Mouse (Mus musculus): ENCODE measurements at regions not wholly inside any gene's neighbourhood (a gene's known extent, or its start where the extent isn't known, plus 50 kb on each side); places are given as distances from the start of the nearest gene placed in this dataset.
"Not testable (repeated sequence)": the region's sequence is repeated elsewhere in the genome, so short reads cannot be mapped to it uniquely, and the experiment has no call there.

DNA sequence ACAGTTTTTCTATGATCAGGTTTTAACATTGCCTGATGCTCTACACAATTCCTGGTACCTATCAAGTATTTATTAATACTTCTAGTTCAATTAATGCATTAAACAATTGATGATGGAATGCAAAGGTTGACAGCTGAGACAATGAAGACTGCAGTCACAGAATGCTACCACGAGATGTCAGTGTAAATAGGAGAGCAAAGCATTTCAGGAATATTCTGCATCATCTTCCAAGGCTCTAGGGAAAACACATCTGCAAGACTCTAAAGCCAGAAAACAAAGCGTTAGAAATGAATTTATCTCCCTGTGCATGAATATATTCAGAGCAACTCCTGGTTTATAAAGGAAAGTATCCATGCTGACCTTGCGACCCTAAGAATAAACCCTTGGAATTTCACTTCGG, 210.6 kb downstream of the Trib2 start:
- Histone ChIP-seq H3K4me1 (ENCODE audit: control insufficient read depth, insufficient read depth, low read length) (no peaks in the 10 kb centered on the region), H3K79me2 (ENCODE audit: control insufficient read depth, insufficient read depth, low read length) (no peaks in the 10 kb centered on the region), H3K27me3 (ENCODE audit: control insufficient read depth, insufficient read depth, low read length) (no peaks in the 10 kb centered on the region), H3K9ac (ENCODE audit: low read depth, low read length) (no peak overlapping the region), H3K36me3 (ENCODE audit: control insufficient read depth, insufficient read depth, low read length) (no peaks in the 10 kb centered on the region), H3K27ac (replicated peaks; ENCODE audit: insufficient read depth, low read depth, low read length) (no peak overlapping the region), H3K4me3 (ENCODE audit: insufficient read depth, low read depth, low read length) (no peak overlapping the region)
- WGBS = 61% methylated on average over 4 of the region's 4 CpGs
- TF ChIP-seq CTCF (IDR thresholded peaks at IDR 0.05; ENCODE audit: low read depth, low read length) (peak; percentile 56), POLR2A (IDR thresholded peaks at IDR 0.05; ENCODE audit: extremely low read depth, insufficient read depth, low read length) (no peak)
- DNase-seq (ENCODE audit: extremely low read depth, low read depth, low spot score) = peak; percentile 20

DNA sequence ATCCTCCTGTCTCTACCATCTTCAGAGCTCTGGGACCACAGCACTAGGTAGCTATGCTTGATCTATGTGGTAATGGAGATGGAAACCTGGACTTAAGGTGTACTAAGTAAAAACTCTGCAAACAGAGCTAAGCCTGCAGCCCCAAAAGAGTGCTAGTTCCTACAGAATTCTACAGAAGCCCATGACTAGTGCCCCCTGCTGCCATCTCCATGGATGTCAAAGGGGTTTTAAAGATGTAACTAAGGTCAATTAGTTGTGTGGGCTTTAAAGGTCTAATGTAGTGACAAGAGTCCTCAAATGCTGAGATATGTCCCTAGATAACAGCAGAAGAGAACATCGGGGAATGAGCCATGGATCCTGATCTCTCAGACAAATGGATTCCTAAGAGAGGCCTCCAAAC, 212.1 kb downstream of the Trib2 start:
- Histone ChIP-seq H3K27ac (replicated peaks; ENCODE audit: insufficient read depth, low read depth, low read length) (no peak overlapping the region), H3K9ac (ENCODE audit: low read depth, low read length) (no peak overlapping the region), H3K79me2 (ENCODE audit: control insufficient read depth, insufficient read depth, low read length) (no peaks in the 10 kb centered on the region), H3K4me1 (ENCODE audit: control insufficient read depth, insufficient read depth, low read length) (no peaks in the 10 kb centered on the region), H3K27me3 (ENCODE audit: control insufficient read depth, insufficient read depth, low read length) (no peaks in the 10 kb centered on the region), H3K36me3 (ENCODE audit: control insufficient read depth, insufficient read depth, low read length) (no peaks in the 10 kb centered on the region), H3K4me3 (ENCODE audit: insufficient read depth, low read depth, low read length) (no peak overlapping the region)
- DNase-seq (ENCODE audit: extremely low read depth, low read depth, low spot score) = no peak
- TF ChIP-seq POLR2A (IDR thresholded peaks at IDR 0.05; ENCODE audit: extremely low read depth, insufficient read depth, low read length) (no peak), CTCF (IDR thresholded peaks at IDR 0.05; ENCODE audit: low read depth, low read length) (no peak)
- 84% methylated on average over 1 of the region's 1 CpGs for WGBS

DNA sequence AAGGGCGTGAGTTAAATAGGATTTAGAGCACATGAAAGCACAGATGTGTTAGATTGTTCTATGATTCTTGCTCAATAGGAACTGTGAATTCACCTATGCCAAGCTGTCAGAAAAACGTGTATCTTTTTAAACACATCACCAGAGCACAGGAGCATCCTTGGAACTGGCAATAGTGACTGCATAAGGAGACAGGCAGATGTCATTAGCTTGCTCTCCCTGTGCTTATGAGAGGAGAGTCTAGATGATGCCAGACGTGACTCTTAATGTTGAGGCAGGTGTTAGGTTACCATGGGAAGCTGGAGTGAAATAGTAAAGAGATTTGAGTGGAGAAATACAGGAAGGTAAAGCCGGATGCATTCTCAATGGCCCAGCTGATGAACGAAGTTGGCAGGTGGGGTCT, 212.8 kb downstream of the Trib2 start:
- 81% methylated on average over 5 of the region's 5 CpGs for whole genome bisulfite sequencing

DNA sequence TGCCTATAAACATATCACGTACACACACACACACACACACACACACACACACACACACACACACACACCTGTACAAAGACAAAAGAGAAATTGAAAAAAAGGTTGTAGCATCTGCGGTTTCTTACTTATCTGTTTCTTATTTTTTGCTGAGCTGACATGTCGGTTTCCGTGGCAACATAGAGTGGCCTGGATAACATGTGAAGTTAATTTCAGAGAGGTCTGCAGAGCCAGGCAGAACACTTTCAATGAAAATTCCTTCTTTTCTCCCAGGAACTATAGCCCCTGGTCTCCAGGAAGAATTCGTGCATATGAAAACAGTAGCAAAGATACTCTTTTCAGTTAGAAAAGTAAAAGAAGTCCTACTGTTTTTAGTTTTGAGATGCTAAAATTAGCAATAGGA, 213.4 kb downstream of the Trib2 start:
- Histone ChIP-seq H3K9ac (ENCODE audit: low read depth, low read length) (no peak overlapping the region), H3K27me3 (ENCODE audit: control insufficient read depth, insufficient read depth, low read length) (no peaks in the 10 kb centered on the region), H3K4me1 (ENCODE audit: control insufficient read depth, insufficient read depth, low read length) (no peaks in the 10 kb centered on the region), H3K36me3 (ENCODE audit: control insufficient read depth, insufficient read depth, low read length) (no peaks in the 10 kb centered on the region), H3K27ac (replicated peaks; ENCODE audit: insufficient read depth, low read depth, low read length) (no peak overlapping the region), H3K79me2 (ENCODE audit: control insufficient read depth, insufficient read depth, low read length) (no peaks in the 10 kb centered on the region), H3K4me3 (ENCODE audit: insufficient read depth, low read depth, low read length) (no peak overlapping the region)
- WGBS = 88% methylated on average over 5 of the region's 5 CpGs
- DNase-seq (ENCODE audit: extremely low read depth, low read depth, low spot score) = no peak
- TF ChIP-seq POLR2A (IDR thresholded peaks at IDR 0.05; ENCODE audit: extremely low read depth, insufficient read depth, low read length) (no peak), CTCF (IDR thresholded peaks at IDR 0.05; ENCODE audit: low read depth, low read length) (no peak)

More for the DNA sequence above, 212.8 kb downstream of the Trib2 start:
- TF ChIP-seq CTCF (IDR thresholded peaks at IDR 0.05; ENCODE audit: low read depth, low read length) (no peak), POLR2A (IDR thresholded peaks at IDR 0.05; ENCODE audit: extremely low read depth, insufficient read depth, low read length) (no peak)
- DNase-seq (ENCODE audit: extremely low read depth, low read depth, low spot score) = no peak
- H3K27ac ChIP-seq (replicated peaks; ENCODE audit: insufficient read depth, low read depth, low read length) = no peak overlapping the region
- no peaks in the 10 kb centered on the region for H3K4me1 ChIP-seq (ENCODE audit: control insufficient read depth, insufficient read depth, low read length)
- no peaks in the 10 kb centered on the region for H3K27me3 ChIP-seq (ENCODE audit: control insufficient read depth, insufficient read depth, low read length)
- no peaks in the 10 kb centered on the region for H3K79me2 ChIP-seq (ENCODE audit: control insufficient read depth, insufficient read depth, low read length)
- no peaks in the 10 kb centered on the region for H3K36me3 ChIP-seq (ENCODE audit: control insufficient read depth, insufficient read depth, low read length)
- H3K9ac ChIP-seq (ENCODE audit: low read depth, low read length) = no peak overlapping the region
- H3K4me3 ChIP-seq (ENCODE audit: insufficient read depth, low read depth, low read length) = no peak overlapping the region

DNA sequence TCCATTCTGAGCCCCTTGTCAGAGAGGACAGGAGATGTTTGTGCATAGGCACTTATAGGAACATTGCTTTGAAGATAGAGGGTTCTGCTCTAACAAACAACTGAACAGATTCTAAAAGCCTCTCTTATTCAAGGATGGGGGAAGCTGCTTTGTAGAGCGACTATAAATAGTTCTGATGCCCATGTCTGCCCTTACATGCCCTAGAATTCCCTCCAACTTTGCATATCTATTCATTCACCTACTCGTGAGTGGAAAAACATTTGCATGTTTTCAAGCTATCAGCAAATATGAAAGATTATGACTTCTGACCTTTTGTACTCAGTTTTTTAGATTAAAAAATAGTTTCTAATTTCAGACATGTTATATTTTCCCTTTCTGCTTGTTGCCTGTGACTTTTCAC, 222.0 kb downstream of the Trib2 start:
- Histone ChIP-seq H3K4me3 (ENCODE audit: insufficient read depth, low read depth, low read length) (no peak overlapping the region), H3K9ac (ENCODE audit: low read depth, low read length) (no peak overlapping the region), H3K4me1 (ENCODE audit: control insufficient read depth, insufficient read depth, low read length) (no peaks in the 10 kb centered on the region), H3K27me3 (ENCODE audit: control insufficient read depth, insufficient read depth, low read length) (no peaks in the 10 kb centered on the region), H3K79me2 (ENCODE audit: control insufficient read depth, insufficient read depth, low read length) (no peaks in the 10 kb centered on the region), H3K36me3 (ENCODE audit: control insufficient read depth, insufficient read depth, low read length) (no peaks in the 10 kb centered on the region), H3K27ac (replicated peaks; ENCODE audit: insufficient read depth, low read depth, low read length) (no peak overlapping the region)
- 56% methylated on average over 2 of the region's 2 CpGs for WGBS
- TF ChIP-seq CTCF (IDR thresholded peaks at IDR 0.05; ENCODE audit: low read depth, low read length) (no peak), POLR2A (IDR thresholded peaks at IDR 0.05; ENCODE audit: extremely low read depth, insufficient read depth, low read length) (no peak)
- no peak for DNase-seq (ENCODE audit: extremely low read depth, low read depth, low spot score)

DNA sequence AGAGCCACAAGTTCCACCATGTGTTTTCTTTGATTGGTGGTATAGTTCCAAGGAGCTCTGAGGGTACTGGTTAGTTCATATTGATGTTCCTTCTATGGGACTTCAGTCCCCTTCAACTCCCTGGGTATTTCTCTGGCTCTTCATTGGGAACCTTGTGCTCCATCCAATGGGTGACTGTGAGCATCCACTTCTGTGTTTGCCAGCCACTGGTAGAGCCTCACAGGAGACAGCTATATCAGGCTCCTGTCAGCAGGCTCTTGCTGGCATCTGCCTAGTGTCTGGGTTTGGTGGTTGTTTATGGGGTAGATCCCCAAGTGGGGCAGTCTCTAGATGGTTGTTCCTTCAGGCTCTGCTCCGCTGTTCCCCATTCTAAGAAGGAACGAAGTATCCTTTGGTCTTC, 228.9 kb downstream of the Trib2 start:
- not testable (repeated sequence) for H3K27ac ChIP-seq (replicated peaks; ENCODE audit: insufficient read depth, low read depth, low read length); H3K36me3 ChIP-seq (ENCODE audit: control insufficient read depth, insufficient read depth, low read length); DNase-seq (ENCODE audit: extremely low read depth, low read depth, low spot score); H3K27me3 ChIP-seq (ENCODE audit: control insufficient read depth, insufficient read depth, low read length); H3K4me1 ChIP-seq (ENCODE audit: control insufficient read depth, insufficient read depth, low read length); H3K79me2 ChIP-seq (ENCODE audit: control insufficient read depth, insufficient read depth, low read length); H3K9ac ChIP-seq (ENCODE audit: low read depth, low read length); H3K4me3 ChIP-seq (ENCODE audit: insufficient read depth, low read depth, low read length)
- 95% methylated on average over 2 of the region's 2 CpGs for WGBS

Measured in liver, adult 2 months (tissue).